10 mouse cellular contexts compared by ENCODE assay signal in the genomic region with DNA sequence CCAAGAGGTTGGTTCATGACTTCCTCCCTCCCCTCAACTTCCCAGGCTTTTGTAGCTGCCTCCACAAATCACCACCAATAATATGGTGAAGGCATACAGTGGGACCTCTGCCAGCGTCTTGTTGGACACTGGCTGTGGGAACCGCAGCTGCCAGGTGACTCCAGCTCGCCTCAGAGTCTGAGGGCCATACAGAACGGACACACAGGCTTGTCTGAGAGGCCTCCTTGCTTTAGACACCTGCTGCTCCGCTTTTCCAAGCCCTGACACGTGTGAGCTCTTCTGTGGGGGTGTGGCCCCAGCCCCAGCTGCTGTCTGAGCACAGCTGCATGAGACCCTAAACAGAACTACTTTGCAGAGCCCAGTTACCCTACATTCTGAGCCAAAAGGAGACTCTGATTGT.
A peak's percentile ranks its signal among the peaks of the same experiment; 100 is the strongest.
DNase-seq lines count a peak whose midpoint lies in the region; ATAC-seq and TF ChIP-seq lines count a peak whose summit lies in the region.
"Had no signal": no experiment of that assay in that cellular context is flagged by ENCODE, and none has a peak within 500 bp of the region (broad histone marks: within the 10 kb centered on the region; RNA-seq: fewer than 3 reads in every experiment).

No protein-coding gene starts in this region.

- no peak for TF ChIP-seq POLR2A in CH12.LX (IDR thresholded peaks at IDR 0.05; ENCODE audit: low read depth, low read length)

- no peak overlapping the region for H3K4me3 ChIP-seq in heart, embryonic 11.5 days (ENCODE audit: low read depth, low read length)
- no peak overlapping the region for H3K4me3 ChIP-seq in CH12.LX (replicated peaks in 1 of 3; ENCODE audit: low read depth in 2 of 3, low read length in 2 of 3, poor library complexity in 1 of 3)
- no peak overlapping the region for H3K4me3 ChIP-seq in forebrain, postnatal 0 days (ENCODE audit: low read depth, low read length)
- H3K4me3 ChIP-seq in limb, embryonic 15.5 days: no peak overlapping the region
- H3K4me3 ChIP-seq: erythroblast, embryonic 14.5 days; megakaryocyte, embryonic 14.5 days had no signal

- dilution Hi-C loops in CH12.LX (cut with MboI; ENCODE audit: extremely low pct_ligation_motif_present, extremely low pct_unique_long_range_greater_than_20kb, low sequenced_read_pairs): no loop called here

- TF ChIP-seq RAD21 in CH12.LX (IDR thresholded peaks at IDR 0.05; ENCODE audit: low read depth, low read length): no peak

- TF ChIP-seq CTCF in CH12.LX (conservative IDR thresholded peaks at IDR 0.05 in 1 of 2, IDR thresholded peaks at IDR 0.05 in 1 of 2; ENCODE audit: low read depth in 2 of 2, low read length in 2 of 2): no peak
- no peak for TF ChIP-seq CTCF in forebrain, postnatal 0 days (IDR thresholded peaks at IDR 0.05; ENCODE audit: low read depth)

- no peak for DNase-seq in heart, adult 18-20 months
- peak; percentile 38 for DNase-seq in CH12.LX (ENCODE audit: extremely low read depth)
- peak; percentile 25 for DNase-seq in forebrain, postnatal 0 days
- DNase-seq in layer of hippocampus, adult 11-12 months (ENCODE audit: low spot score): no peak
- DNase-seq in left cerebral cortex, adult 18-20 months (ENCODE audit: low spot score in 2 of 2): no peak

- H3K27me3 ChIP-seq in heart, embryonic 11.5 days (ENCODE audit: control insufficient read depth, insufficient read depth, low read length): no peaks in the 10 kb centered on the region
- no peaks in the 10 kb centered on the region for H3K27me3 ChIP-seq in CH12.LX (replicated peaks)
- no peaks in the 10 kb centered on the region for H3K27me3 ChIP-seq in forebrain, postnatal 0 days (ENCODE audit: insufficient read depth, low read length)
- no peaks in the 10 kb centered on the region for H3K27me3 ChIP-seq in limb, embryonic 15.5 days
- H3K27me3 ChIP-seq: megakaryocyte, embryonic 14.5 days had no signal

- peaks cover 8% of the 10 kb centered on the region for H3K4me1 ChIP-seq in heart, embryonic 11.5 days (ENCODE audit: control insufficient read depth, insufficient read depth, low read length)
- peaks cover 7 to 24% of the 10 kb centered on the region in 2 experiments for H3K4me1 ChIP-seq in CH12.LX (ENCODE audit: control insufficient read depth in 1 of 2, insufficient read depth in 2 of 2)
- H3K4me1 ChIP-seq in forebrain, postnatal 0 days (ENCODE audit: insufficient read depth): no peaks in the 10 kb centered on the region
- peaks cover 12% of the 10 kb centered on the region; the same call in 1 of the 2 replicates for H3K4me1 ChIP-seq in limb, embryonic 15.5 days

- no peak overlapping the region for H3K9ac ChIP-seq in heart, embryonic 11.5 days (ENCODE audit: low read depth, low read length)
- no peak overlapping the region; the same call in 1 of the 2 replicates for H3K9ac ChIP-seq in CH12.LX (ENCODE audit: insufficient read depth, low read depth)
- H3K9ac ChIP-seq in forebrain, postnatal 0 days: no peak overlapping the region
- H3K9ac ChIP-seq in limb, embryonic 15.5 days: no peak overlapping the region

- peak; percentile 41; the same call in 1 of the 2 replicates for TF ChIP-seq EP300 in CH12.LX (IDR thresholded peaks at IDR 0.05; ENCODE audit: low read length)

- H3K79me2 ChIP-seq in CH12.LX (replicated peaks; ENCODE audit: control insufficient read depth, extremely low read depth, insufficient read depth, poor library complexity, severe bottlenecking): no peaks in the 10 kb centered on the region; the same call in 1 of the 2 replicates

- no peak overlapping the region for H3K27ac ChIP-seq in heart, embryonic 11.5 days (ENCODE audit: low read depth, low read length)
- peak overlapping the region; percentile 17; the same call in 1 of the 2 replicates for H3K27ac ChIP-seq in CH12.LX (ENCODE audit: insufficient read depth, low read depth)
- H3K27ac ChIP-seq in forebrain, postnatal 0 days (ENCODE audit: low read depth, low read length): no peak overlapping the region
- peak overlapping the region; percentile 43; the same call in 1 of the 2 replicates for H3K27ac ChIP-seq in limb, embryonic 15.5 days

- in situ Hi-C loops in CH12.LX (cut with MboI; ENCODE audit: low pct_ligation_motif_present, low pct_unique_long_range_greater_than_20kb, low sequenced_read_pairs): no loop called here

- no peaks in the 10 kb centered on the region for H3K9me3 ChIP-seq in heart, embryonic 11.5 days (replicated peaks; ENCODE audit: control insufficient read depth, low read length)
- H3K9me3 ChIP-seq in CH12.LX (replicated peaks; ENCODE audit: low read length): no peaks in the 10 kb centered on the region
- H3K9me3 ChIP-seq in forebrain, postnatal 0 days (ENCODE audit: low read length): no peaks in the 10 kb centered on the region
- H3K9me3 ChIP-seq in limb, embryonic 15.5 days: no peaks in the 10 kb centered on the region
- H3K9me3 ChIP-seq: megakaryocyte, embryonic 14.5 days had no signal

- no peaks in the 10 kb centered on the region for H3K36me3 ChIP-seq in heart, embryonic 11.5 days (ENCODE audit: control insufficient read depth, insufficient read depth, low read length)
- peaks cover 36 to 66% of the 10 kb centered on the region in 2 experiments for H3K36me3 ChIP-seq in CH12.LX (replicated peaks in 1 of 2; ENCODE audit: control insufficient read depth in 1 of 2, insufficient read depth in 1 of 2, low read length in 1 of 2)
- 0 out of 2 replicates have a peak, but pooled peaks cover 7% of the 10 kb centered on the region for H3K36me3 ChIP-seq in forebrain, postnatal 0 days (ENCODE audit: insufficient read depth)
- peaks cover 18% of the 10 kb centered on the region; the same call in 1 of the 2 replicates for H3K36me3 ChIP-seq in limb, embryonic 15.5 days

- H3K4me2 ChIP-seq in heart, embryonic 11.5 days: no peak overlapping the region
- peak overlapping the region; percentile 6; the same call in 1 of the 2 replicates for H3K4me2 ChIP-seq in CH12.LX (ENCODE audit: insufficient read depth, low read depth, poor library complexity, severe bottlenecking)
- H3K4me2 ChIP-seq in forebrain, postnatal 0 days (ENCODE audit: low read depth): no peak overlapping the region
- no peak overlapping the region for H3K4me2 ChIP-seq in limb, embryonic 15.5 days

- 71% methylated on average over 6 of the region's 6 CpGs for WGBS in heart, embryonic 11.5 days (ENCODE audit: insufficient replicate concordance)
- 25% methylated on average over 6 of the region's 6 CpGs for WGBS in forebrain, postnatal 0 days
- 31% methylated on average over 6 of the region's 6 CpGs for WGBS in limb, embryonic 15.5 days

- ATAC-seq in heart, embryonic 11.5 days (replicated peaks; ENCODE audit: insufficient number of reproducible peaks, low FRiP score, low TSS enrichment): 0 out of 2 replicates have a peak, but pooled peaks have one; percentile 49
- ATAC-seq in forebrain, postnatal 0 days: peak; percentile 56
- peak; percentile 63; the same call in 1 of the 2 replicates for ATAC-seq in limb, embryonic 15.5 days (ENCODE audit: insufficient number of reproducible peaks, low FRiP score, low TSS enrichment, low read depth)
- ATAC-seq in cerebellum, adult (ENCODE audit: insufficient number of reproducible peaks, low FRiP score, low TSS enrichment): no peak

TF ChIP-seq in CH12.LX, 34 proteins besides CTCF, POLR2A, EP300 and RAD21:
- TF ChIP-seq IRF4 (IDR thresholded peaks at IDR 0.05; ENCODE audit: low read depth, low read length) (no peak), MXI1 (IDR thresholded peaks at IDR 0.05; ENCODE audit: low read depth, low read length) (peak; percentile 97), USF2 (conservative IDR thresholded peaks at IDR 0.05; ENCODE audit: low read depth, low read length) (no peak), ETS1 (conservative IDR thresholded peaks at IDR 0.05; ENCODE audit: low read depth, low read length) (peak; percentile 52), MAX (IDR thresholded peaks at IDR 0.05; ENCODE audit: low read length) (peak; percentile 71), TCF12 (IDR thresholded peaks at IDR 0.05; ENCODE audit: low read depth, low read length) (peak; percentile 94), MAZ (IDR thresholded peaks at IDR 0.05; ENCODE audit: low read depth, low read length) (no peak), MEF2A (IDR thresholded peaks at IDR 0.05; ENCODE audit: borderline replicate concordance, low read depth, low read length) (0 out of 2 replicates have a peak, but pooled peaks have one; percentile 26), USF1 (IDR thresholded peaks at IDR 0.05; ENCODE audit: low read depth, low read length) (no peak), BHLHE40 (IDR thresholded peaks at IDR 0.05; ENCODE audit: low read depth, low read length) (peak; percentile 90), SMC3 (IDR thresholded peaks at IDR 0.05; ENCODE audit: low read depth, low read length) (no peak), CHD2 (IDR thresholded peaks at IDR 0.05; ENCODE audit: low read length) (no peak), JUN (IDR thresholded peaks at IDR 0.05; ENCODE audit: insufficient read depth, low read depth, low read length) (no peak), UBTF (IDR thresholded peaks at IDR 0.05; ENCODE audit: low read depth, low read length) (no peak), MYC (IDR thresholded peaks at IDR 0.05; ENCODE audit: low read depth, low read length) (0 out of 2 replicates have a peak, but pooled peaks have one; percentile 72), MAFK (IDR thresholded peaks at IDR 0.05; ENCODE audit: insufficient replicate concordance, low read length) (no peak), SIN3A (IDR thresholded peaks at IDR 0.05; ENCODE audit: low read length) (peak; percentile 81)

Comparison
In these comparisons a context has a peak if more than half of its experiments do, and no peak if none do; other contexts are left out.
1. H3K27ac ChIP-seq: peak in CH12.LX (single experiment) and limb, embryonic 15.5 days (single experiment); none in heart, embryonic 11.5 days (single experiment) and forebrain, postnatal 0 days (single experiment).
2. DNase-seq: peak in CH12.LX (single experiment) and forebrain, postnatal 0 days (single experiment); none in heart, adult 18-20 months (0 of 2), layer of hippocampus, adult 11-12 months (single experiment) and left cerebral cortex, adult 18-20 months (0 of 2).